Mouse (Mus musculus) gonadal fat pad, adult 2 months (tissue): Measurements from ENCODE around the gene Gm49395. TPM values are rescaled to one million over a fixed set of nuclear protein-coding genes. Genes with fewer than 3 reads are reported as not detected.

Source experiments
- DNase-seq: peaks from one replicate; pipeline ENCODE4 v3.0.0-alpha.2; 2012; ENCODE audit warnings: low read depth
- polyA plus RNA-seq: library from polyadenylated mRNA; depleted of rRNA; stranded (reverse); fragments of >200 nt; gene quantifications from 2 replicates; pipeline ENCODE4 v1.2.3, GENCODE M21; 2012; rRNA removed

Gene Gm49395
- polyA plus RNA-seq, 1 experiment, result 3.8 TPM

DNA sequence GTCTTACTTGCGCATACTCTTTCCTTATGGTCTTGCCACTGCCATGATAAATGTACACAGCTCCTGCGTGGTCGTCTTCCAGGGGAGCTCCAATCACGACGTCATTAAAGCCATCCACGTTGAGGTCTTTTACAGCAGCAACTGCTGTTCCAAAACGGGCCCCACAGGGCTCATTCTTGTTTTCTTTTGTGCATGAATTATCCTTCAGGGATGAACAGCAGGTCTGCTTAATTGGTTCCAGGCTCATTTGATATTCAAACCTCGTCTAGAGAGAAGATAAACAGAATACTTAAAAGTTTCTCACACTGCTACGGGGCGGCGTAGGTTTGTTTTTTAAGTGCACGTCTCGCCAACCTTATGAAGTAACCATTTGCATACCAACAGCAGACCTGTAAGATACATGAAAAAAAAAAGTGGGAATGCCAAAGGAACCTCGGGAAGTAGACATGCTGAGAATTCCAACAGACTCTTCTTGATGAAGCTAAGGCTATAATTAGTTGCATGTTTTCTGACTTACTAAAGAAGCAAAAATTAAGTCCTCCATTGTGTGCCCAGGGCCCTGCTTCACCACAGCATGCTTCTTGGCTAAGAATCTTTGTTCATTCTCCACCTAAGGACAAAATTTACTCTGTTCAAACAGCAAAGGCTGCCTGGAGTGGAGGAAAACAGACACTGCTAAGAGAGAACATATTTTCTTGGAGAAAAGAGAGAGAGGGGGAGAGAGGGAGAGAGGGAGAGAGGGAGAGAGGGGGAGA lies 109.3 kb downstream of the Gm49395 start:
- no peak for DNase-seq

DNA sequence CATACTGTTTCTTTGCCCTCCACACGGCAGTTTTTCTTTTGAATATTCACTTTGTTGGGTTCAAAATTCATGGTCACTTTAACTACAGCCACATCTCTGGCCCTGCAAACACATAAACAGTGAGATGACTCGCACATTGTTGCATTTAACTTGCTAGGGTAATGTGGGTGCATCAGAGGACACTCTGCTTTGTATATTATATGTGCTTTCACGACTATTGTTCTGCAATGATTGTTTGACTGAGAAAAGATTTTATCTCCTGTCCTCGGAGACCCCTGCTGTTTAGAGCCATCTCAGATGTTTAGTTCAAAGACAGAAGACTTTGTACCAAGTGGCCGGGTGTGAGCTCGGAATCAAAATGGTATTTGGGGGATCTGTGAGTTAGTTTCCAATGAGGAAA lies 114.1 kb downstream of the Gm49395 start:
- DNase-seq, result no peak

DNA sequence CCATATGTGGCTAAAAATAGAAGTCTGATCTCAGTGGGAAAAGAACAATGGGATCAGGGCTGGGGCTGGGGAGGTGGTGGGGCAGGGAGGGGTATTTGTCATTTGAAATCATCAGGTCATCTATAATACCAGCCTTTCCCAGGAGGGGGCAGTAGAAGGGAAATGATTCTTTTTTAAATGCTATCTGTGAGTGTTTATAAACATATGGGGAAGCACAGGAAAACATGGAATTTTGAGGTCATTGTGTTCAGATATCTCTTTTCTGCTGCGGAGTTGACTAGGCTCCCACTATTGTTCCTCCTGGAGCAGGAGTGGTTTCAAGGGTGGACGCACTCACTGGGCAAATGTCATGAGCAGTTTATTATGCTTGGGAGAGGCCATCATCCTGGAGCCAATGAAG lies 114.6 kb downstream of the Gm49395 start:
- DNase-seq, result no peak

Other genes starting within 250 kb of the Gm49395 start
- 0.69 and 0.72 TPM in 2 replicates for gene Itga2, start 169.8 kb downstream of the Gm49395 start, polyA plus RNA-seq
- 26.4 and 26.8 TPM in 2 replicates for gene Pelo, start 11.7 kb downstream of the Gm49395 start, polyA plus RNA-seq
- 11.2 and 11.5 TPM in 2 replicates for gene Itga1, start within 50 bp of the Gm49395 start, polyA plus RNA-seq